Mouse (Mus musculus) heart, embryonic 16.5 days (tissue): ENCODE results near the gene Defb28. TPM values are rescaled to one million over a fixed set of nuclear protein-coding genes. Genes with fewer than 3 reads are reported as not detected.

Experiments used
- ATAC-seq: fragments of 200-750 bp; cut with Nextera tagmentation; replicated peaks from 2 replicates; pipeline ENCODE4 v1.8.0; 2017; ENCODE audit warnings: moderate number of reproducible peaks; ENCODE audit not compliant: insufficient read depth, low FRiP score; ENCODE audit errors: extremely low read depth
- H3K27ac ChIP-seq: fragments of 300-500 bp; sonication (generic); 2 replicates; pipeline ENCODE4 v1.5.1; 2014; ENCODE audit warnings: mild to moderate bottlenecking, low read length, control low read depth, moderate library complexity
- H3K27me3 ChIP-seq: fragments of 300-500 bp; sonication (generic); 2 replicates; pipeline ENCODE4 v1.6.1; 2014; ENCODE audit warnings: low read length, mixed read lengths; ENCODE audit not compliant: control insufficient read depth, insufficient read depth
- H3K36me3 ChIP-seq: fragments of 300-500 bp; sonication (generic); 2 replicates; pipeline ENCODE4 v1.6.1; 2014; ENCODE audit not compliant: control insufficient read depth, insufficient read depth
- H3K4me1 ChIP-seq: fragments of 300-500 bp; sonication (generic); 2 replicates; pipeline ENCODE4 v1.6.1; 2014; ENCODE audit warnings: low read length, mixed read lengths; ENCODE audit not compliant: control insufficient read depth, insufficient read depth
- H3K4me2 ChIP-seq: fragments of 300-500 bp; sonication (generic); 2 replicates; pipeline ENCODE4 v1.6.1; 2014; ENCODE audit warnings: low read depth, mild to moderate bottlenecking, control low read depth, low read length
- H3K4me3 ChIP-seq: fragments of 300-500 bp; sonication (generic); 2 replicates; pipeline ENCODE4 v1.5.1; 2014; ENCODE audit warnings: mild to moderate bottlenecking, control low read depth, low read length
- H3K9ac ChIP-seq: fragments of 300-500 bp; sonication (generic); 2 replicates; pipeline ENCODE4 v1.6.1; 2014; ENCODE audit warnings: low read length, control low read depth
- H3K9me3 ChIP-seq: fragments of 300-500 bp; sonication (generic); replicated peaks from 2 replicates; pipeline ENCODE4 v1.6.1; 2016; ENCODE audit warnings: low read length; ENCODE audit not compliant: control insufficient read depth
- WGBS: fragments of 180-500 bp; shearing (Covaris S2); extraction: QIAGEN DNeasy Blood & Tissue Kit; methylation state at CpG from one replicate; pipeline ENCODE4 v1.1.7; 2014; 5-methylcytosine and 5-hydroxymethylcytosine counted together
- polyA plus RNA-seq: library from polyadenylated mRNA; unstranded; fragments of >200 nt; fragmentation: Nextera tagmentation; extraction: Ambion mirVana; gene quantifications from 2 replicates; pipeline ENCODE4 v1.2.1, GENCODE M21; 2015

The Defb28 gene
- polyA plus RNA-seq, 1 experiment from 2014 or later, result not detected

DNA sequence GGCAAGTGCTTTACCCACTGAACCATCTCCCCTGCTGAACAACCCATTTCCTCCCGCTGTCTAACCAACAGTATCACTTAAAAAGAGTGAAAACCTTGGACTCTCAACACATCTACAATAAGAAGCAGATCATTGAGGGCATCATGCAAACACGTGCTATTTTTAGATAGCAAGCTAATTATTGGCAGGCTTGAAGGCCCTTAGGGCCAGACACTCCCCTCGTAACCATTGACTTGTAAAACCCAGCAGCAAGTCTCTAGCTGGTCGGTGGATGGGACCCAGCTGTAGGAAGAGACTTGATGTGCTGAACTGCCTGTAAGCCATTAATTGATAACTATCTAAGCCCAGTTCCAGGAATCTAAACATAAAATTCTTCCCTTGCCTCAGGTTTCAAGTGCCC lies 25.4 kb downstream of the Defb28 start:
- Histone ChIP-seq H3K9ac (no peak overlapping the region), H3K4me3 (no peak overlapping the region), H3K27me3 (no peaks in the 10 kb centered on the region), H3K9me3 (0 out of 2 replicates have a peak, but pooled peaks cover 3% of the 10 kb centered on the region), H3K4me2 (no peak overlapping the region), H3K4me1 (peaks cover 2% of the 10 kb centered on the region; the same call in 1 of the 2 replicates), H3K27ac (no peak overlapping the region), H3K36me3 (no peaks in the 10 kb centered on the region)
- ATAC-seq, result no peak
- 43% methylated on average over 4 of the region's 4 CpGs for WGBS

DNA sequence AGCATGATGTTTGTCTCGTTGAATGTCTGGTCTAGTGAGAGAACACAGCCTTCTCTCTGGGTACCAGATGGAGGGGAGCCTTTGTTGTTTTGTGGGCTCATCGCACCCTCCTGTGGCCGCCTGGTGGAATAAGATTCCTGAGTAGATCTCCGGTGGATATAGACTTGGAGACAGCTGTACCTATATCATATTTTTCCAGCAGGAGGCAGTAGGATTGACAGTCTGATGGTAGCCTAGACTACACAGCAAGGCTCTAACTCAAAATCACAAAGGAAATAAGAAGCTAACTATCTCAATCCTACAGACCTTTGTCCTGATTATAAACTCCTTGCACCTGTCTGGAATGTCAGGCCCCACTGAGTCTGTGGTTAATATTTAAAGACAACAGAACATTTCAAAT lies 26.6 kb downstream of the Defb28 start:
- no peaks in the 10 kb centered on the region for H3K27me3 ChIP-seq
- H3K36me3 ChIP-seq, result no peaks in the 10 kb centered on the region
- 22% methylated on average over 4 of the region's 4 CpGs for WGBS
- H3K9ac ChIP-seq, result no peak overlapping the region
- ATAC-seq, result no peak; the same call in 1 of the 2 replicates
- H3K4me2 ChIP-seq, result no peak overlapping the region
- no peak overlapping the region for H3K27ac ChIP-seq
- H3K9me3 ChIP-seq, result 0 out of 2 replicates have a peak, but pooled peaks cover 3% of the 10 kb centered on the region
- H3K4me1 ChIP-seq, result peaks cover 2% of the 10 kb centered on the region; the same call in 1 of the 2 replicates
- no peak overlapping the region for H3K4me3 ChIP-seq

- no peaks in the 10 kb centered on the region for H3K36me3 ChIP-seq
- no peak for ATAC-seq
- 64% methylated on average over 5 of the region's 5 CpGs for WGBS
- no peak overlapping the region for H3K27ac ChIP-seq
- H3K9ac ChIP-seq, result no peak overlapping the region
- peaks cover 2% of the 10 kb centered on the region; the same call in 1 of the 2 replicates for H3K4me1 ChIP-seq
- no peaks in the 10 kb centered on the region for H3K27me3 ChIP-seq
- no peaks in the 10 kb centered on the region for H3K9me3 ChIP-seq
- H3K4me3 ChIP-seq, result no peak overlapping the region
- H3K4me2 ChIP-seq, result no peak overlapping the region
Measured at GRCm38 (mm10) chr2:152548124-152548523, 30.1 kb downstream of the Defb28 start.

GRCm38 (mm10) chr2:152553774-152554423 lies 35.8 kb downstream of the Defb28 start:
- Histone ChIP-seq H3K4me1 (no peaks in the 10 kb centered on the region), H3K27me3 (no peaks in the 10 kb centered on the region), H3K36me3 (no peaks in the 10 kb centered on the region), H3K27ac (no peak overlapping the region), H3K9me3 (no peaks in the 10 kb centered on the region), H3K4me3 (no peak overlapping the region), H3K9ac (no peak overlapping the region), H3K4me2 (peak overlapping the region; percentile 43; the same call in 1 of the 2 replicates)
- ATAC-seq, result no peak
- 13% methylated on average over 16 of the region's 16 CpGs for WGBS

DNA sequence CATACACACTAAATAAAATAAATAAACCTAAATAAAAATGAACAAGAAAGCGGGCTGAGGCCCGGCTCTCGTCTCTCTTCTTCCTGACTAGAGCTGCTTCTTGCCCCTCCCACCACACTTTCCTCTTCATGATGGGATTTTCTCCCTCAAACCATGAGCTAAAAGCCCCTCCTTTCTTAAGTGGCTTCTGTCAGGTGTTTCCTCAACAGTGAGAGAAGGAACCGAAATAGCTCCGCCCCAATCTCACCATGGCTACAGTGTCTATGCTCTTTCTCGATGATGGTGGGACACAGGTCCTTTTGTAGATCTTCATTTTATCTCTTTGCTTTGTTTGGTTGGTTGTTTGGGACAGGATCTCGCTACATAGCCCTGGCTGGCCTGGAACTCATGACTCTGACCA lies 38.6 kb downstream of the Defb28 start:
- WGBS, result 77% methylated on average over 7 of the region's 7 CpGs
- Histone ChIP-seq H3K4me2 (no peak overlapping the region), H3K36me3 (no peaks in the 10 kb centered on the region), H3K27me3 (no peaks in the 10 kb centered on the region), H3K9me3 (no peaks in the 10 kb centered on the region), H3K27ac (no peak overlapping the region), H3K9ac (no peak overlapping the region), H3K4me3 (no peak overlapping the region), H3K4me1 (no peaks in the 10 kb centered on the region)
- no peak for ATAC-seq

DNA sequence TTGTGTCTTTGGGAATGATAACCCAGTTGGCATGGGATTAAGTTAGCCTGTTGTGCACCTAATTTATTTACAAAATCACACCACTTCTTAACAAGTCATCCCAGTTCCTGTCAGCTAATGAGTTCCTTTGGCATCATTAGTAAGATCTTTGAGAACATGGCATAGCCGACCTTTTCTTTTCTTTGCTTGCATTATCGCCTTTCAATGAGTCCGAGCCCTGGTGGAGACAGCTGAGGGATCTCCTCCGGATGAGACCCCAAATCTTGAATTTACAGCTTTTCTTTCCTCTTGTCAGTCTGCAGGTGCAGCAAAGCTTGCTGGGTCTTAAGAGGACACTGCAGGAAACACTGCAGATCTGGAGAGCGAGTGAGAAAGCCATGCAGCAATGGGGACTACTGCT lies 51.0 kb downstream of the Defb28 start, which contains the start of gene Gm17416:
TSS of gene Gm17416 (plus strand) at position 301 of the 400 bp plus-strand sequence.
- Histone ChIP-seq H3K9ac (no peak within 1 kb of the TSS), H3K27me3 (0 out of 2 replicates have a peak, but pooled peaks cover 2% of the 10 kb centered on the region), H3K4me3 (no peak within 1 kb of the TSS), H3K27ac (no peak within 1 kb of the TSS), H3K4me2 (no peak within 1 kb of the TSS), H3K4me1 (no peaks in the 10 kb centered on the region), H3K36me3 (no peaks in the 10 kb centered on the region), H3K9me3 (0 out of 2 replicates have a peak, but pooled peaks cover 3% of the 10 kb centered on the region)
- ATAC-seq, result no peak
- 82% methylated on average over 5 of the region's 5 CpGs for WGBS

GRCm38 (mm10) chr2:152569881-152570280 lies 51.8 kb downstream of the Defb28 start:
- no peaks in the 10 kb centered on the region for H3K36me3 ChIP-seq
- no peak overlapping the region for H3K27ac ChIP-seq
- H3K9me3 ChIP-seq, result 0 out of 2 replicates have a peak, but pooled peaks cover 3% of the 10 kb centered on the region
- no peak overlapping the region for H3K9ac ChIP-seq
- 69% methylated on average over 4 of the region's 4 CpGs for WGBS
- no peaks in the 10 kb centered on the region for H3K4me1 ChIP-seq
- no peak for ATAC-seq
- H3K4me3 ChIP-seq, result no peak overlapping the region
- H3K27me3 ChIP-seq, result 0 out of 2 replicates have a peak, but pooled peaks cover 2% of the 10 kb centered on the region
- no peak overlapping the region for H3K4me2 ChIP-seq

DNA sequence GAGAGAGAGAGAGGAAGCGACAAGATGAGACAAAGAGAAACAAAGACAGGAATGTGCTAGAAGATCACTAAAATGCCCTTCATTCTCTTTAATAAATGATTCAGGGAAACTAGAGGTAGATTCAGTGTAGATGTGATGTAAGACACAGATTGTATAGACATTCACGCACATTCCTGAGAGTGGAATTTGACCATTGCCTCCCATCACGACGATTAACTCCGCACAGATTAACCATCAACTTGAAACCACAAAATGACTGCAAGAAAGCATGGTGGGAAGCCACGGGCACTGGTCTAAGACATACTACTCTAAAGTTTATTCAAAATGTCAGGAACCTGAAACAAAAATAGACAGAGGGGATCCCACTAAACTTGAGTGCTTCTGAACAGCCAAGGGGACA lies 52.3 kb downstream of the Defb28 start:
- ATAC-seq, result no peak
- WGBS, result 66% methylated on average over 6 of the region's 6 CpGs
- no peak overlapping the region for H3K4me3 ChIP-seq
- H3K27ac ChIP-seq, result no peak overlapping the region
- no peaks in the 10 kb centered on the region for H3K4me1 ChIP-seq
- H3K36me3 ChIP-seq, result no peaks in the 10 kb centered on the region
- H3K27me3 ChIP-seq, result 0 out of 2 replicates have a peak, but pooled peaks cover 2% of the 10 kb centered on the region
- 0 out of 2 replicates have a peak, but pooled peaks cover 3% of the 10 kb centered on the region for H3K9me3 ChIP-seq
- no peak overlapping the region for H3K9ac ChIP-seq
- no peak overlapping the region for H3K4me2 ChIP-seq
